Mouse (Mus musculus) thymus, postnatal 25 days (tissue): ENCODE measurements around the gene Kank1.

Source experiments
- DNase-seq: peaks from one replicate; pipeline ENCODE4 v3.0.0; 2022

The Kank1 gene

GRCm38 (mm10) chr19:25236596-25237491, at the start of gene Kank1:
Gene Kank1, plus strand, starts transcription at chr19:25236975.
- DNase-seq: peak; percentile 49

- DNase-seq: no peak
Measured at GRCm38 (mm10) chr19:25187681-25188080, 49.1 kb upstream of the Kank1 start.

- no peak for DNase-seq
Measured at GRCm38 (mm10) chr19:25193751-25194150, 43.0 kb upstream of the Kank1 start.

GRCm38 (mm10) chr19:25200081-25200860, 36.5 kb upstream of the Kank1 start:
- DNase-seq: no peak

- DNase-seq: no peak
Measured at GRCm38 (mm10) chr19:25203077-25203476, 33.7 kb upstream of the Kank1 start.

GRCm38 (mm10) chr19:25206969-25207368, 29.8 kb upstream of the Kank1 start:
- DNase-seq: no peak

GRCm38 (mm10) chr19:25207731-25208361, 28.9 kb upstream of the Kank1 start:
- no peak for DNase-seq

GRCm38 (mm10) chr19:25208596-25209110, 28.1 kb upstream of the Kank1 start:
- no peak for DNase-seq

GRCm38 (mm10) chr19:25220611-25221010, 16.2 kb upstream of the Kank1 start:
- DNase-seq: no peak

GRCm38 (mm10) chr19:25221964-25222640, 14.7 kb upstream of the Kank1 start:
- DNase-seq: no peak

GRCm38 (mm10) chr19:25230058-25230974, 6.5 kb upstream of the Kank1 start:
- no peak for DNase-seq

GRCm38 (mm10) chr19:25230975-25231334, 5.8 kb upstream of the Kank1 start:
- no peak for DNase-seq

GRCm38 (mm10) chr19:25232032-25232431, 4.7 kb upstream of the Kank1 start:
- no peak for DNase-seq

- DNase-seq: peak; percentile 2
Measured at GRCm38 (mm10) chr19:25237492-25238040, 791 bp downstream of the Kank1 start.

GRCm38 (mm10) chr19:25238121-25238520, 1.3 kb downstream of the Kank1 start:
- DNase-seq: no peak

- no peak for DNase-seq
Measured at GRCm38 (mm10) chr19:25243566-25243965, 6.8 kb downstream of the Kank1 start.

- DNase-seq: no peak
Measured at GRCm38 (mm10) chr19:25246062-25246461, 9.3 kb downstream of the Kank1 start.

GRCm38 (mm10) chr19:25247858-25248552, 11.2 kb downstream of the Kank1 start:
- DNase-seq: no peak

- DNase-seq: no peak
Measured at GRCm38 (mm10) chr19:25249230-25249629, 12.5 kb downstream of the Kank1 start.

GRCm38 (mm10) chr19:25251610-25252140, 14.9 kb downstream of the Kank1 start:
- no peak for DNase-seq
